ENCODE assay signal across 8 mouse cellular contexts in genomic region chr16:94289138-94290072, GRCm38 (mm10). TPM values are rescaled to one million over a fixed set of nuclear protein-coding genes. Genes with fewer than 3 reads are reported as not detected.
A peak's percentile ranks its signal among the peaks of the same experiment; 100 is the strongest.
DNase-seq lines count a peak whose midpoint lies in the region; ATAC-seq and TF ChIP-seq lines count a peak whose summit lies in the region.

No protein-coding gene starts in this region.

- H3K9me3 ChIP-seq in forebrain, embryonic 16.5 days (ENCODE audit: control insufficient read depth, low read length): no peaks in the 10 kb centered on the region
- no peaks in the 10 kb centered on the region for H3K9me3 ChIP-seq in hindbrain, postnatal 0 days (ENCODE audit: low read length)
- H3K9me3 ChIP-seq in midbrain, embryonic 10.5 days (replicated peaks): no peaks in the 10 kb centered on the region

- no peak overlapping the region for H3K27ac ChIP-seq in kidney, adult 2 months (ENCODE audit: insufficient read depth, low read depth, low read length)
- H3K27ac ChIP-seq in brown adipose tissue, adult 24 weeks (replicated peaks; ENCODE audit: low read depth, low read length): no peak overlapping the region
- peak overlapping the region; percentile 35 for H3K27ac ChIP-seq in forebrain, embryonic 16.5 days (ENCODE audit: low read length)
- peak overlapping the region; percentile 83 for H3K27ac ChIP-seq in hindbrain, postnatal 0 days
- peak overlapping the region; percentile 93 for H3K27ac ChIP-seq in midbrain, embryonic 10.5 days (replicated peaks)

- peak; percentile 33 for DNase-seq in kidney, adult 2 months
- no peak for DNase-seq in kidney, adult 9 months
- DNase-seq in hindbrain, postnatal 0 days (ENCODE audit: low spot score): peak; percentile 64
- peak; percentile 80 to 97 for DNase-seq in left cerebral cortex, postnatal 25 days (ENCODE audit: low spot score in 2 of 2)
- peak; percentile 55 for DNase-seq in midbrain, embryonic 10.5 days (ENCODE audit: low spot score)
- DNase-seq in telencephalon, adult 2 months (ENCODE audit: low read depth, low spot score): peak; percentile 93

- no peaks in the 10 kb centered on the region for H3K27me3 ChIP-seq in kidney, adult 2 months (replicated peaks; ENCODE audit: control insufficient read depth, insufficient read depth, low read length)
- H3K27me3 ChIP-seq in forebrain, embryonic 16.5 days (replicated peaks; ENCODE audit: control insufficient read depth, insufficient read depth, low read length): no peaks in the 10 kb centered on the region
- H3K27me3 ChIP-seq in hindbrain, postnatal 0 days (ENCODE audit: insufficient read depth, low read length): no peaks in the 10 kb centered on the region
- no peaks in the 10 kb centered on the region for H3K27me3 ChIP-seq in midbrain, embryonic 10.5 days (ENCODE audit: low read depth, poor library complexity, severe bottlenecking)

- WGBS in kidney, adult 2 months: 7% methylated on average over 38 of the region's 39 CpGs
- 8% methylated on average over 36 of the region's 39 CpGs for WGBS in forebrain, embryonic 16.5 days
- 8% methylated on average over 38 of the region's 39 CpGs for WGBS in hindbrain, postnatal 0 days
- 17% methylated on average over 39 of the region's 39 CpGs for WGBS in midbrain, embryonic 10.5 days

- no peaks in the 10 kb centered on the region for H3K4me1 ChIP-seq in kidney, adult 2 months (ENCODE audit: control insufficient read depth, insufficient read depth, low read length)
- no peaks in the 10 kb centered on the region for H3K4me1 ChIP-seq in brown adipose tissue, adult 24 weeks (ENCODE audit: control insufficient read depth, insufficient read depth, insufficient read length, low read length)
- peaks cover 12% of the 10 kb centered on the region for H3K4me1 ChIP-seq in forebrain, embryonic 16.5 days (replicated peaks; ENCODE audit: control insufficient read depth, insufficient read depth, low read length)
- H3K4me1 ChIP-seq in hindbrain, postnatal 0 days (ENCODE audit: insufficient read depth, low read length): no peaks in the 10 kb centered on the region
- peaks cover 18% of the 10 kb centered on the region for H3K4me1 ChIP-seq in midbrain, embryonic 10.5 days

- H3K9ac ChIP-seq in forebrain, embryonic 16.5 days (replicated peaks; ENCODE audit: low read depth, low read length): peak overlapping the region; percentile 84
- H3K9ac ChIP-seq in hindbrain, postnatal 0 days (replicated peaks; ENCODE audit: low read length): peak overlapping the region; percentile 78

- TF ChIP-seq CTCF in kidney, adult 2 months (conservative IDR thresholded peaks at IDR 0.05; ENCODE audit: insufficient read depth, insufficient read length, low read depth, low read length): no peak
- peak; percentile 40 for TF ChIP-seq CTCF in hindbrain, postnatal 0 days (IDR thresholded peaks at IDR 0.05; ENCODE audit: low read depth)

- H3K4me2 ChIP-seq in forebrain, embryonic 16.5 days (ENCODE audit: low read length): peak overlapping the region; percentile 93
- peak overlapping the region; percentile 96 for H3K4me2 ChIP-seq in hindbrain, postnatal 0 days (ENCODE audit: low read depth, low read length)

- TF ChIP-seq POLR2A in kidney, adult 2 months (IDR thresholded peaks at IDR 0.05; ENCODE audit: low read depth, low read length): no peak

- intact Hi-C loops in left cerebral cortex, postnatal 25 days (cut with DNase I): loop anchor here (1.0 to 5.0 kb wide), 2 partner anchors 24 to 37 kb away; partner anchors contain the start of gene Hlcs

- H3K4me3 ChIP-seq in kidney, adult 2 months (ENCODE audit: insufficient read depth, low read depth, low read length): peak overlapping the region; percentile 74
- peak overlapping the region; percentile 81 for H3K4me3 ChIP-seq in brown adipose tissue, adult 24 weeks (ENCODE audit: insufficient read depth, low read depth, low read length)
- H3K4me3 ChIP-seq in forebrain, embryonic 16.5 days (replicated peaks; ENCODE audit: low read length): peak overlapping the region; percentile 65
- H3K4me3 ChIP-seq in hindbrain, postnatal 0 days (ENCODE audit: low read length): peak overlapping the region; percentile 76
- H3K4me3 ChIP-seq in midbrain, embryonic 10.5 days: peak overlapping the region; percentile 99

- peak; percentile 36 for ATAC-seq in forebrain, embryonic 16.5 days
- peak; percentile 46 for ATAC-seq in hindbrain, postnatal 0 days

- H3K36me3 ChIP-seq in kidney, adult 2 months (ENCODE audit: control insufficient read depth, insufficient read depth, low read length): no peaks in the 10 kb centered on the region
- H3K36me3 ChIP-seq in forebrain, embryonic 16.5 days (ENCODE audit: control insufficient read depth, insufficient read depth): no peaks in the 10 kb centered on the region
- H3K36me3 ChIP-seq in hindbrain, postnatal 0 days (ENCODE audit: insufficient read depth, low read length): no peaks in the 10 kb centered on the region
- H3K36me3 ChIP-seq in midbrain, embryonic 10.5 days: 0 out of 2 replicates have a peak, but pooled peaks cover 3% of the 10 kb centered on the region

RNA-seq across cellular contexts. Expression of gene Hlcs, which starts 24.0 kb away (rescaled TPM):
- polyA plus RNA-seq in kidney, adult 2 months (2012; rRNA removed): 6.9 and 8.1 TPM in 2 replicates
- 3.7 and 6.6 TPM in 2 replicates for polyA plus RNA-seq in brown adipose tissue, adult 24 weeks (2012; ENCODE audit: insufficient read depth, insufficient read length, missing spikeins)
- 6.6 and 8.0 TPM in 2 replicates for polyA plus RNA-seq in forebrain, embryonic 16.5 days (2015; fragmentation: Nextera tagmentation; extraction: Ambion mirVana)
- 8.1 and 9.4 TPM in 2 replicates for total RNA-seq in hindbrain, postnatal 0 days (2014; rRNA removed)
- polyA plus RNA-seq in hindbrain, postnatal 0 days (2015; fragmentation: Nextera tagmentation; extraction: Ambion mirVana): 7.3 TPM in 2 replicates
- 10 to 100 TPM; 15.7 to 16.1 TPM for total RNA-seq in left cerebral cortex, postnatal 25 days (2021)
- polyA plus RNA-seq in midbrain, embryonic 10.5 days (2016; fragmentation: Nextera tagmentation; extraction: Ambion mirVana): 12.6 and 13.1 TPM in 2 replicates

RNA-seq across cellular contexts. Expression of gene Ripply3, which starts 38.8 kb away (rescaled TPM):
- polyA plus RNA-seq in kidney, adult 2 months (2012; rRNA removed): 4.6 and 5.3 TPM in 2 replicates
- polyA plus RNA-seq in brown adipose tissue, adult 24 weeks (2012; ENCODE audit: insufficient read depth, insufficient read length, missing spikeins): 1.3 and 2.5 TPM in 2 replicates
- polyA plus RNA-seq in forebrain, embryonic 16.5 days (2015; fragmentation: Nextera tagmentation; extraction: Ambion mirVana): 0.99 and 1.1 TPM in 2 replicates
- total RNA-seq in hindbrain, postnatal 0 days (2014; rRNA removed): 0.68 and 2.2 TPM in 2 replicates
- 0.91 and 1.0 TPM in 2 replicates for polyA plus RNA-seq in hindbrain, postnatal 0 days (2015; fragmentation: Nextera tagmentation; extraction: Ambion mirVana)
- not detected for total RNA-seq in left cerebral cortex, postnatal 25 days (2021)
- polyA plus RNA-seq in midbrain, embryonic 10.5 days (2016; fragmentation: Nextera tagmentation; extraction: Ambion mirVana): 6.1 and 6.2 TPM in 2 replicates

Comparison
In these comparisons a context has a peak if more than half of its experiments do, and no peak if none do; other contexts are left out.
1. H3K27ac ChIP-seq: peak in forebrain, embryonic 16.5 days (single experiment), hindbrain, postnatal 0 days (single experiment) and midbrain, embryonic 10.5 days (single experiment); none in kidney, adult 2 months (single experiment) and brown adipose tissue, adult 24 weeks (single experiment).
2. Peak in every context shown above with its lines, with median percentiles within 50 percentile points of each other: H3K4me3 ChIP-seq.